Mouse (Mus musculus) kidney, embryonic 15.5 days (tissue): ENCODE measurements at regions not wholly inside any gene's neighbourhood (a gene's known extent, or its start where the extent isn't known, plus 50 kb on each side); places are given as distances from the start of the nearest gene placed in this dataset.
"Not testable (repeated sequence)": the region's sequence is repeated elsewhere in the genome, so short reads cannot be mapped to it uniquely, and the experiment has no call there.

ENCODE experiments used
- ATAC-seq: fragments of 200-750 bp; cut with Nextera tagmentation; replicated peaks from 2 replicates; pipeline ENCODE4 v1.8.0; 2017; ENCODE audit warnings: moderate TSS enrichment; ENCODE audit not compliant: low FRiP score
- H3K27ac ChIP-seq: fragments of 300-500 bp; sonication (generic); 2 replicates; pipeline ENCODE4 v1.5.1; 2015; ENCODE audit warnings: mild to moderate bottlenecking, inconsistent platforms
- H3K27me3 ChIP-seq: fragments of 300-500 bp; sonication (generic); 2 replicates; pipeline ENCODE4 v1.6.1; 2015; ENCODE audit warnings: inconsistent platforms
- H3K36me3 ChIP-seq: fragments of 300-500 bp; sonication (generic); 2 replicates; pipeline ENCODE4 v1.6.1; 2015; ENCODE audit warnings: inconsistent platforms
- H3K4me1 ChIP-seq: fragments of 300-500 bp; sonication (generic); 2 replicates; pipeline ENCODE4 v1.6.1; 2015; ENCODE audit warnings: inconsistent platforms
- H3K4me2 ChIP-seq: fragments of 300-500 bp; sonication (generic); 2 replicates; pipeline ENCODE4 v1.6.1; 2015; ENCODE audit warnings: moderate library complexity, mild to moderate bottlenecking, inconsistent platforms
- H3K4me3 ChIP-seq: fragments of 300-500 bp; sonication (generic); replicated peaks from 2 replicates; pipeline ENCODE4 v1.5.1; 2015; ENCODE audit warnings: mild to moderate bottlenecking, inconsistent platforms
- H3K9ac ChIP-seq: fragments of 300-500 bp; sonication (generic); 2 replicates; pipeline ENCODE4 v1.6.1; 2015; ENCODE audit warnings: mild to moderate bottlenecking, inconsistent platforms
- H3K9me3 ChIP-seq: fragments of 300-500 bp; sonication (generic); replicated peaks from 2 replicates; pipeline ENCODE4 v1.6.1; 2016; ENCODE audit warnings: inconsistent platforms
- WGBS: fragments of 180-500 bp; shearing (Covaris S2); methylation state at CpG from one replicate; pipeline ENCODE4 v1.1.7; 2015; ENCODE audit warnings: mixed read lengths; 5-methylcytosine and 5-hydroxymethylcytosine counted together

- no peaks in the 10 kb centered on the region for H3K27me3 ChIP-seq
- H3K27ac ChIP-seq, result no peak overlapping the region
- H3K4me2 ChIP-seq, result no peak overlapping the region
- no peak overlapping the region for H3K9ac ChIP-seq
- no peaks in the 10 kb centered on the region for H3K9me3 ChIP-seq
- H3K36me3 ChIP-seq, result no peaks in the 10 kb centered on the region
- no peak for ATAC-seq
- no peak overlapping the region for H3K4me3 ChIP-seq
- 76% methylated on average over 2 of the region's 2 CpGs for whole genome bisulfite sequencing
- H3K4me1 ChIP-seq, result no peaks in the 10 kb centered on the region
These were observed 2017.1 kb upstream of the Pcdh20 start for GRCm38 (mm10) chr14:90488301-90488700.

GRCm38 (mm10) chr14:90447971-90448370 is 1976.8 kb upstream of the Pcdh20 start:
- Histone ChIP-seq H3K9me3 (no peaks in the 10 kb centered on the region), H3K4me1 (no peaks in the 10 kb centered on the region), H3K36me3 (no peaks in the 10 kb centered on the region), H3K4me3 (no peak overlapping the region), H3K9ac (no peak overlapping the region), H3K27me3 (no peaks in the 10 kb centered on the region), H3K4me2 (no peak overlapping the region), H3K27ac (no peak overlapping the region)
- no peak for ATAC-seq
- 81% methylated on average over 2 of the region's 2 CpGs for WGBS

- Histone ChIP-seq H3K4me3 (no peak overlapping the region), H3K9me3 (no peaks in the 10 kb centered on the region), H3K4me2 (no peak overlapping the region), H3K27me3 (no peaks in the 10 kb centered on the region), H3K4me1 (no peaks in the 10 kb centered on the region), H3K27ac (no peak overlapping the region), H3K36me3 (no peaks in the 10 kb centered on the region), H3K9ac (no peak overlapping the region)
- 45% methylated on average over 7 of the region's 7 CpGs for WGBS
- ATAC-seq, result no peak; the same call in 1 of the 2 replicates
These were observed 1961.8 kb upstream of the Pcdh20 start for GRCm38 (mm10) chr14:90432874-90433543.

GRCm38 (mm10) chr14:90412707-90413106 is 1941.5 kb upstream of the Pcdh20 start:
- H3K4me1 ChIP-seq, result no peaks in the 10 kb centered on the region
- no peak overlapping the region for H3K4me2 ChIP-seq
- no peak overlapping the region for H3K9ac ChIP-seq
- H3K27me3 ChIP-seq, result no peaks in the 10 kb centered on the region
- WGBS, result 76% methylated on average over 3 of the region's 3 CpGs
- H3K36me3 ChIP-seq, result no peaks in the 10 kb centered on the region
- no peak overlapping the region for H3K27ac ChIP-seq
- ATAC-seq, result no peak
- H3K9me3 ChIP-seq, result no peaks in the 10 kb centered on the region
- no peak overlapping the region for H3K4me3 ChIP-seq

- no peaks in the 10 kb centered on the region for H3K36me3 ChIP-seq
- no peak overlapping the region for H3K4me2 ChIP-seq
- no peak overlapping the region for H3K9ac ChIP-seq
- 83% methylated on average over 2 of the region's 2 CpGs for WGBS
- no peaks in the 10 kb centered on the region for H3K9me3 ChIP-seq
- ATAC-seq, result no peak
- no peaks in the 10 kb centered on the region for H3K4me1 ChIP-seq
- H3K4me3 ChIP-seq, result no peak overlapping the region
- H3K27ac ChIP-seq, result no peak overlapping the region
- H3K27me3 ChIP-seq, result no peaks in the 10 kb centered on the region
These were observed 1935.2 kb upstream of the Pcdh20 start for GRCm38 (mm10) chr14:90406350-90406749.

GRCm38 (mm10) chr14:90405476-90405875 is 1934.3 kb upstream of the Pcdh20 start:
- Histone ChIP-seq H3K9ac (no peak overlapping the region), H3K27ac (no peak overlapping the region), H3K9me3 (no peaks in the 10 kb centered on the region), H3K36me3 (no peaks in the 10 kb centered on the region), H3K4me1 (no peaks in the 10 kb centered on the region), H3K4me2 (no peak overlapping the region), H3K27me3 (no peaks in the 10 kb centered on the region), H3K4me3 (no peak overlapping the region)
- 90% methylated on average over 1 of the region's 1 CpGs for WGBS
- ATAC-seq, result no peak

- 67% methylated on average over 3 of the region's 3 CpGs for WGBS
- no peaks in the 10 kb centered on the region for H3K36me3 ChIP-seq
These were observed 1896.2 kb upstream of the Pcdh20 start for GRCm38 (mm10) chr14:90367256-90367936.

GRCm38 (mm10) chr14:90334541-90334940 is 1863.3 kb upstream of the Pcdh20 start:
- 65% methylated on average over 3 of the region's 3 CpGs for WGBS
- Histone ChIP-seq H3K9ac (no peak overlapping the region), H3K27me3 (no peaks in the 10 kb centered on the region), H3K4me2 (no peak overlapping the region), H3K4me1 (no peaks in the 10 kb centered on the region), H3K4me3 (no peak overlapping the region), H3K36me3 (no peaks in the 10 kb centered on the region), H3K27ac (no peak overlapping the region), H3K9me3 (no peaks in the 10 kb centered on the region)
- ATAC-seq, result no peak

More at GRCm38 (mm10) chr14:90367256-90367936, 1896.2 kb upstream of the Pcdh20 start:
- H3K4me1 ChIP-seq, result no peaks in the 10 kb centered on the region
- H3K4me3 ChIP-seq, result no peak overlapping the region
- H3K4me2 ChIP-seq, result no peak overlapping the region
- no peak overlapping the region for H3K9ac ChIP-seq
- no peaks in the 10 kb centered on the region for H3K9me3 ChIP-seq
- no peak for ATAC-seq
- H3K27me3 ChIP-seq, result no peaks in the 10 kb centered on the region
- no peak overlapping the region for H3K27ac ChIP-seq

GRCm38 (mm10) chr14:90295456-90295855 is 1824.3 kb upstream of the Pcdh20 start:
- H3K4me1 ChIP-seq, H3K27ac ChIP-seq, H3K9me3 ChIP-seq, H3K27me3 ChIP-seq, H3K4me3 ChIP-seq, ATAC-seq, H3K9ac ChIP-seq, H3K4me2 ChIP-seq, H3K36me3 ChIP-seq: not testable (repeated sequence)
- WGBS, result 95% methylated on average over 17 of the region's 18 CpGs

GRCm38 (mm10) chr14:90246042-90246441 is 1774.8 kb upstream of the Pcdh20 start:
- no peak for ATAC-seq
- Histone ChIP-seq H3K9ac (no peak overlapping the region), H3K9me3 (no peaks in the 10 kb centered on the region), H3K36me3 (no peaks in the 10 kb centered on the region), H3K4me3 (no peak overlapping the region), H3K4me2 (no peak overlapping the region), H3K27ac (no peak overlapping the region), H3K4me1 (no peaks in the 10 kb centered on the region), H3K27me3 (no peaks in the 10 kb centered on the region)
- WGBS, result 77% methylated on average over 3 of the region's 3 CpGs

GRCm38 (mm10) chr14:90232661-90233060 is 1761.5 kb upstream of the Pcdh20 start:
- 87% methylated on average over 5 of the region's 5 CpGs for WGBS
- H3K9me3 ChIP-seq, result no peaks in the 10 kb centered on the region

GRCm38 (mm10) chr14:90200294-90200693 is 1729.1 kb upstream of the Pcdh20 start:
- H3K4me2 ChIP-seq, result no peak overlapping the region
- H3K27me3 ChIP-seq, result no peaks in the 10 kb centered on the region
- H3K27ac ChIP-seq, result no peak overlapping the region
- ATAC-seq, result no peak
- no peak overlapping the region for H3K9ac ChIP-seq
- H3K9me3 ChIP-seq, result no peaks in the 10 kb centered on the region
- no peak overlapping the region for H3K4me3 ChIP-seq
- H3K4me1 ChIP-seq, result no peaks in the 10 kb centered on the region
- no peaks in the 10 kb centered on the region for H3K36me3 ChIP-seq

More at GRCm38 (mm10) chr14:90232661-90233060, 1761.5 kb upstream of the Pcdh20 start:
- Histone ChIP-seq H3K4me3 (no peak overlapping the region), H3K27me3 (no peaks in the 10 kb centered on the region), H3K27ac (no peak overlapping the region), H3K4me2 (no peak overlapping the region), H3K4me1 (no peaks in the 10 kb centered on the region), H3K36me3 (no peaks in the 10 kb centered on the region), H3K9ac (no peak overlapping the region)
- no peak for ATAC-seq

- Histone ChIP-seq H3K27ac (no peak overlapping the region), H3K9ac (no peak overlapping the region), H3K27me3 (no peaks in the 10 kb centered on the region), H3K4me2 (no peak overlapping the region), H3K4me3 (no peak overlapping the region), H3K9me3 (no peaks in the 10 kb centered on the region), H3K36me3 (no peaks in the 10 kb centered on the region), H3K4me1 (no peaks in the 10 kb centered on the region)
- ATAC-seq, result no peak
- 91% methylated on average over 8 of the region's 8 CpGs for WGBS
These were observed 1726.6 kb upstream of the Pcdh20 start for GRCm38 (mm10) chr14:90197791-90198190.
